21 mouse cellular contexts compared by ENCODE assay signal in genomic region chr5:35803416-35803815, GRCm38 (mm10). TPM values are rescaled to one million over a fixed set of nuclear protein-coding genes. Genes with fewer than 3 reads are reported as not detected.
DNase-seq lines count a peak whose midpoint lies in the region; ATAC-seq lines count a peak whose summit lies in the region.
"Had no signal": no experiment of that assay in that cellular context is flagged by ENCODE, and none has a peak within 500 bp of the region (broad histone marks: within the 10 kb centered on the region; RNA-seq: fewer than 3 reads in every experiment).

No protein-coding gene starts in this region.

- 0 out of 2 replicates have a peak overlapping the region, but pooled peaks have one; percentile 28 for H3K27ac ChIP-seq in midbrain, embryonic 10.5 days (replicated peaks)
- no peak overlapping the region for H3K27ac ChIP-seq in midbrain, embryonic 13.5 days
- no peak overlapping the region for H3K27ac ChIP-seq in hindbrain, embryonic 12.5 days
- H3K27ac ChIP-seq: embryonic facial prominence, embryonic 13.5 days; forebrain, embryonic 12.5 days; hindbrain, embryonic 13.5 days; hindbrain, postnatal 0 days had no signal

- DNase-seq in cerebellum, adult 11-12 months = peak; percentile 50
- DNase-seq in cerebellum, adult 11 months = no peak
- peak; percentile 51 for DNase-seq in cerebellum, adult 9-11 months
- no peak for DNase-seq in cerebellum, adult 8-10 months
- no peak for DNase-seq in midbrain, embryonic 10.5 days (ENCODE audit: low spot score)
- no peak for DNase-seq in kidney, postnatal 36 days
- DNase-seq: adrenal gland, postnatal 10 days; B cell, adult 2 months; gastrocnemius, postnatal 14 days; heart, postnatal 10 days; heart, postnatal 4 days; kidney, adult 11 months had no signal

- 92% methylated on average over 5 of the region's 5 CpGs for WGBS in midbrain, embryonic 10.5 days
- WGBS in midbrain, embryonic 13.5 days = 88% methylated on average over 5 of the region's 5 CpGs
- 88% methylated on average over 5 of the region's 5 CpGs for whole genome bisulfite sequencing in hindbrain, embryonic 12.5 days

- H3K36me3 ChIP-seq in midbrain, embryonic 10.5 days = no peaks in the 10 kb centered on the region
- H3K36me3 ChIP-seq in midbrain, embryonic 13.5 days = no peaks in the 10 kb centered on the region
- no peaks in the 10 kb centered on the region for H3K36me3 ChIP-seq in hindbrain, embryonic 12.5 days
- H3K36me3 ChIP-seq: embryonic facial prominence, embryonic 13.5 days; forebrain, embryonic 12.5 days; G1E; hindbrain, embryonic 13.5 days had no signal

- no peak for ATAC-seq in midbrain, embryonic 13.5 days
- ATAC-seq in hindbrain, embryonic 12.5 days (ENCODE audit: low FRiP score) = no peak
- ATAC-seq: CD4-positive, CD25-positive, alpha-beta regulatory T cell, adult 4 months; forebrain, embryonic 16.5 days; hindbrain, postnatal 0 days had no signal

- H3K4me3 ChIP-seq in midbrain, embryonic 10.5 days = no peak overlapping the region
- no peak overlapping the region for H3K4me3 ChIP-seq in midbrain, embryonic 13.5 days (replicated peaks)
- no peak overlapping the region for H3K4me3 ChIP-seq in hindbrain, embryonic 12.5 days
- H3K4me3 ChIP-seq: embryonic facial prominence, embryonic 13.5 days; forebrain, embryonic 12.5 days; hindbrain, embryonic 13.5 days had no signal

- H3K4me1 ChIP-seq in midbrain, embryonic 10.5 days = no peaks in the 10 kb centered on the region
- no peaks in the 10 kb centered on the region for H3K4me1 ChIP-seq in midbrain, embryonic 13.5 days (replicated peaks)
- no peaks in the 10 kb centered on the region; the same call in 1 of the 2 replicates for H3K4me1 ChIP-seq in hindbrain, embryonic 12.5 days
- H3K4me1 ChIP-seq: forebrain, embryonic 12.5 days; hindbrain, embryonic 13.5 days had no signal

- H3K27me3 ChIP-seq in midbrain, embryonic 10.5 days (ENCODE audit: low read depth, poor library complexity, severe bottlenecking) = peaks cover 3% of the 10 kb centered on the region; the same call in 1 of the 2 replicates
- no peaks in the 10 kb centered on the region for H3K27me3 ChIP-seq in midbrain, embryonic 13.5 days
- H3K27me3 ChIP-seq in hindbrain, embryonic 12.5 days = no peaks in the 10 kb centered on the region
- H3K27me3 ChIP-seq: hindbrain, embryonic 13.5 days had no signal

- no peak overlapping the region for H3K9ac ChIP-seq in midbrain, embryonic 13.5 days (replicated peaks)
- H3K9ac ChIP-seq in hindbrain, embryonic 12.5 days = no peak overlapping the region
- H3K9ac ChIP-seq: embryonic facial prominence, embryonic 13.5 days; forebrain, embryonic 12.5 days; hindbrain, embryonic 13.5 days had no signal

- no peak overlapping the region for H3K4me2 ChIP-seq in midbrain, embryonic 13.5 days (replicated peaks)
- H3K4me2 ChIP-seq in hindbrain, embryonic 12.5 days (replicated peaks) = no peak overlapping the region
- H3K4me2 ChIP-seq: embryonic facial prominence, embryonic 13.5 days; forebrain, embryonic 12.5 days; hindbrain, embryonic 13.5 days had no signal

- H3K9me3 ChIP-seq in midbrain, embryonic 10.5 days (replicated peaks) = no peaks in the 10 kb centered on the region
- no peaks in the 10 kb centered on the region for H3K9me3 ChIP-seq in midbrain, embryonic 13.5 days
- H3K9me3 ChIP-seq in hindbrain, embryonic 12.5 days (replicated peaks) = no peaks in the 10 kb centered on the region
- H3K9me3 ChIP-seq: embryonic facial prominence, embryonic 13.5 days; forebrain, embryonic 12.5 days; G1E; hindbrain, embryonic 13.5 days had no signal

RNA-seq across cellular contexts. Expression of gene Ablim2, which starts 45.7 kb away (rescaled TPM):
- 0.62 and 0.84 TPM in 2 replicates for polyA plus RNA-seq in midbrain, embryonic 10.5 days (2016; fragmentation: Nextera tagmentation; extraction: Ambion mirVana)
- 5.6 and 6.6 TPM in 2 replicates for polyA plus RNA-seq in midbrain, embryonic 13.5 days (2015; fragmentation: Nextera tagmentation; extraction: Ambion mirVana)
- 3.7 and 3.9 TPM in 2 replicates for polyA plus RNA-seq in hindbrain, embryonic 12.5 days (2016; fragmentation: Nextera tagmentation; extraction: Ambion mirVana)
- polyA plus RNA-seq: G1E had no signal

Comparison
In these comparisons a context has a peak if more than half of its experiments do, and no peak if none do; other contexts are left out.
1. DNase-seq: peak in cerebellum, adult 11-12 months (single experiment) and cerebellum, adult 9-11 months (single experiment); none in cerebellum, adult 11 months (single experiment), cerebellum, adult 8-10 months (single experiment), midbrain, embryonic 10.5 days (single experiment) and kidney, postnatal 36 days (0 of 2).